In the genomic region with DNA sequence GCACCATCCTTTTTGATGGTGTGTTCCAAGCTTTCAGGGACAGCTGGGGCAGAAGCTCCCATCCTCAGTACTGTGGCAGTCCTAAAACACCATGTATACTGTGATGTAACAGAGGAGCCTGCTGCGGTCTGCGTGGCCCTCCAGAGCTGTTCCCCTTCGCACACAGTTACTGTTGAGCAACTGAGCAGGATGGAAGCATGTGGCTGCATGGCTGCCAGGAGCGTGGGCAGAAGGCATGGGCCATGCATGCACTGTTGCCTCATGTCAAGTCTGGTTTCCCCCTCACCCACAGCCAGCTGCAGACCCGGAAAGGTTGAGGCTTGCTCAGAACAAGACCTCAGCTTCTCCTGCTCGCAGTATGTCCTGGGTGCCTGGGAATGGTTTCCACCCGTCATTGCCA, we compare ENCODE assay signal across 14 mouse cellular contexts. TPM values are rescaled to one million over a fixed set of nuclear protein-coding genes. Genes with fewer than 3 reads are reported as not detected.
DNase-seq lines count a peak whose midpoint lies in the region; ATAC-seq and TF ChIP-seq lines count a peak whose summit lies in the region.
"Had no signal": no experiment of that assay in that cellular context is flagged by ENCODE, and none has a peak within 500 bp of the region (broad histone marks: within the 10 kb centered on the region; RNA-seq: fewer than 3 reads in every experiment).

No protein-coding gene starts in this region.

- H3K27ac ChIP-seq in bone marrow, adult 2 months (ENCODE audit: control insufficient read depth, insufficient read depth, low read depth, low read length, poor library complexity) = peak overlapping the region; percentile 43
- H3K27ac ChIP-seq in layer of hippocampus, adult 2 months = peak overlapping the region; percentile 73
- H3K27ac ChIP-seq: hindbrain, embryonic 15.5 days; macrophage; stomach, embryonic 15.5 days had no signal

- peak; percentile 94 for ATAC-seq in megakaryocyte progenitor cell, adult 5-6 weeks (replicated peaks; ENCODE audit: poor library complexity)

- intact Hi-C loops in left cerebral cortex, postnatal 36 days (cut with DNase I) = no loop called here

- TF ChIP-seq POLR2A in bone marrow, adult 2 months (IDR thresholded peaks at IDR 0.05; ENCODE audit: borderline replicate concordance, control insufficient read depth, low read depth, low read length) = 0 out of 2 replicates have a peak, but pooled peaks have one; percentile 8

- TF ChIP-seq CTCF in bone marrow, adult 2 months (IDR thresholded peaks at IDR 0.05; ENCODE audit: control insufficient read depth, insufficient read depth, low read length) = no peak
- TF ChIP-seq CTCF in layer of hippocampus, adult 2 months (conservative IDR thresholded peaks at IDR 0.05) = no peak

- WGBS in bone marrow, adult 2 months = 37% methylated on average over 7 of the region's 7 CpGs

- peaks cover 8% of the 10 kb centered on the region for H3K4me1 ChIP-seq in bone marrow, adult 2 months (ENCODE audit: control insufficient read depth, insufficient read depth, low read length)
- H3K4me1 ChIP-seq: stomach, embryonic 15.5 days had no signal

- no peak overlapping the region for H3K4me3 ChIP-seq in bone marrow, adult 2 months (replicated peaks; ENCODE audit: control insufficient read depth, low read depth, low read length)
- H3K4me3 ChIP-seq in layer of hippocampus, adult 2 months = no peak overlapping the region
- H3K4me3 ChIP-seq: hindbrain, embryonic 15.5 days; myocyte; stomach, embryonic 15.5 days had no signal

- DNase-seq in left cerebral cortex, adult 9 months (ENCODE audit: low spot score in 2 of 2) = peak; percentile 55 to 57
- no peak for DNase-seq in left cerebral cortex, postnatal 36 days (ENCODE audit: low spot score in 2 of 2)
- DNase-seq in layer of hippocampus, adult 2 months (ENCODE audit: low spot score in 2 of 2) = peak; percentile 39 to 63
- DNase-seq in gastrocnemius, adult 18-20 months (ENCODE audit: low spot score) = no peak
- no peak for DNase-seq in neural tube, embryonic 10.5 days (ENCODE audit: extremely low spot score, low spot score)
- no peak for DNase-seq in retina, embryonic 14.5 days (ENCODE audit: low spot score)
- DNase-seq: kidney, adult 9 months; thymus, postnatal 4 days had no signal

RNA-seq across cellular contexts. Expression of a gene that starts 6.9 kb away (rescaled TPM):
- total RNA-seq in left cerebral cortex, postnatal 36 days (2021) = 10 to 100 TPM; 51.3 to 57.3 TPM
- 1.3 and 8.2 TPM in 2 replicates for polyA plus RNA-seq in bone marrow, adult 2 months (2011; ENCODE audit: insufficient read depth, insufficient read length, low replicate concordance, missing spikeins)
- total RNA-seq in layer of hippocampus, adult 2 months (2021) = 10 to 100 TPM; 41.1 to 44.5 TPM
- 13.5 and 15.5 TPM in 2 replicates for total RNA-seq in megakaryocyte progenitor cell, adult 5-6 weeks (2015)
- total RNA-seq in megakaryocyte progenitor cell, adult 5-6 weeks (2017) = 20.3 and 31.9 TPM in 2 replicates
- total RNA-seq in gastrocnemius, adult 18-20 months (2021) = 1 to 10 TPM; 3.1 TPM

RNA-seq across cellular contexts. Expression of a gene that starts 18.5 kb away (rescaled TPM):
- 10 to 100 TPM; 41.0 to 43.1 TPM for total RNA-seq in left cerebral cortex, postnatal 36 days (2021)
- 75.0 and 98.1 TPM in 2 replicates for polyA plus RNA-seq in bone marrow, adult 2 months (2011; ENCODE audit: insufficient read depth, insufficient read length, low replicate concordance, missing spikeins)
- total RNA-seq in layer of hippocampus, adult 2 months (2021) = 10 to 100 TPM; 46.2 to 48.6 TPM
- 196 and 200 TPM in 2 replicates for total RNA-seq in megakaryocyte progenitor cell, adult 5-6 weeks (2015)
- 76.1 and 90.5 TPM in 2 replicates for total RNA-seq in megakaryocyte progenitor cell, adult 5-6 weeks (2017)
- total RNA-seq in gastrocnemius, adult 18-20 months (2021) = 10 to 100 TPM; 79.5 to 80.7 TPM

RNA-seq across cellular contexts. Expression of a gene that starts 31.2 kb away (rescaled TPM):
- 10 to 100 TPM; 13.0 to 14.5 TPM for total RNA-seq in left cerebral cortex, postnatal 36 days (2021)
- 6.6 and 21.2 TPM in 2 replicates for polyA plus RNA-seq in bone marrow, adult 2 months (2011; ENCODE audit: insufficient read depth, insufficient read length, low replicate concordance, missing spikeins)
- total RNA-seq in layer of hippocampus, adult 2 months (2021) = 10 to 100 TPM; 13.4 to 13.8 TPM
- 20.4 and 25.1 TPM in 2 replicates for total RNA-seq in megakaryocyte progenitor cell, adult 5-6 weeks (2015)
- total RNA-seq in megakaryocyte progenitor cell, adult 5-6 weeks (2017) = 14.7 and 15.9 TPM in 2 replicates
- 10 to 100 TPM in 1 of 2 experiments, 1 to 10 TPM in 1; 7.4 to 10.8 TPM for total RNA-seq in gastrocnemius, adult 18-20 months (2021)

RNA-seq across cellular contexts. Expression of a gene that starts 38.5 kb away (rescaled TPM):
- total RNA-seq in left cerebral cortex, postnatal 36 days (2021) = 10 to 100 TPM; 27.4 to 30.4 TPM
- 7.5 and 14.0 TPM in 2 replicates for polyA plus RNA-seq in bone marrow, adult 2 months (2011; ENCODE audit: insufficient read depth, insufficient read length, low replicate concordance, missing spikeins)
- total RNA-seq in layer of hippocampus, adult 2 months (2021) = 10 to 100 TPM; 24.8 to 26.6 TPM
- total RNA-seq in megakaryocyte progenitor cell, adult 5-6 weeks (2015) = 6.5 and 7.3 TPM in 2 replicates
- 5.9 and 6.0 TPM in 2 replicates for total RNA-seq in megakaryocyte progenitor cell, adult 5-6 weeks (2017)
- 100 to 1,000 TPM; 113 to 127 TPM for total RNA-seq in gastrocnemius, adult 18-20 months (2021)

RNA-seq across cellular contexts. Expression of a gene that starts 40.9 kb away (rescaled TPM):
- total RNA-seq in left cerebral cortex, postnatal 36 days (2021) = 1 to 10 TPM; 4.8 to 5.2 TPM
- polyA plus RNA-seq in bone marrow, adult 2 months (2011; ENCODE audit: insufficient read depth, insufficient read length, low replicate concordance, missing spikeins) = 39.0 and 158 TPM in 2 replicates
- 1 to 10 TPM; 4.7 to 6.6 TPM for total RNA-seq in layer of hippocampus, adult 2 months (2021)
- total RNA-seq in megakaryocyte progenitor cell, adult 5-6 weeks (2015) = 118 and 119 TPM in 2 replicates
- total RNA-seq in megakaryocyte progenitor cell, adult 5-6 weeks (2017) = 75.0 and 76.9 TPM in 2 replicates
- total RNA-seq in gastrocnemius, adult 18-20 months (2021) = under 1 TPM; 0.30 to 0.31 TPM
- polyA plus RNA-seq: myocyte had no signal

Comparison
In these comparisons a context has a peak if more than half of its experiments do, and no peak if none do; other contexts are left out.
1. DNase-seq: peak in left cerebral cortex, adult 9 months (2 of 2) and layer of hippocampus, adult 2 months (2 of 2); none in left cerebral cortex, postnatal 36 days (0 of 2), gastrocnemius, adult 18-20 months (single experiment), neural tube, embryonic 10.5 days (single experiment) and retina, embryonic 14.5 days (single experiment).